Mouse (Mus musculus): ENCODE measurements around the gene Sec24d. TPM values are rescaled to one million over a fixed set of nuclear protein-coding genes. Genes with fewer than 3 reads are reported as not detected.
A peak's percentile ranks its signal among the peaks of the same experiment; 100 is the strongest.

Gene Sec24d
- 1 to 10 TPM; 3.8 to 4.2 (median 4.0) TPM for total RNA-seq (2022)

GRCm38 (mm10) chr3:123266753-123267651 is at the start of gene Sec24d:
Gene Sec24d, plus strand, starts transcription at chr3:123267455.
- peak; percentile 77 to 81 for DNase-seq (ENCODE audit: low spot score in 2 of 2)

- no peak for DNase-seq (ENCODE audit: low spot score in 2 of 2)
Measured at GRCm38 (mm10) chr3:123218646-123219045, 48.6 kb upstream of the Sec24d start.

- no peak for DNase-seq (ENCODE audit: low spot score in 2 of 2)
Measured at GRCm38 (mm10) chr3:123227276-123227675, 40.0 kb upstream of the Sec24d start.

GRCm38 (mm10) chr3:123231639-123232038 is 35.6 kb upstream of the Sec24d start:
- no peak for DNase-seq (ENCODE audit: low spot score in 2 of 2)

- DNase-seq (ENCODE audit: low spot score in 2 of 2), result no peak
Measured at GRCm38 (mm10) chr3:123234191-123234836, 32.9 kb upstream of the Sec24d start.

GRCm38 (mm10) chr3:123235495-123235894 is 31.8 kb upstream of the Sec24d start:
- DNase-seq (ENCODE audit: low spot score in 2 of 2), result no peak

- peak; percentile 29 to 45 for DNase-seq (ENCODE audit: low spot score in 2 of 2)
Measured at GRCm38 (mm10) chr3:123235921-123236320, 31.3 kb upstream of the Sec24d start, which contains the start of gene Synpo2. Gene Synpo2, minus strand, starts transcription at chr3:123236149.

- DNase-seq (ENCODE audit: low spot score in 2 of 2), result no peak
Measured at GRCm38 (mm10) chr3:123237039-123237438, 30.2 kb upstream of the Sec24d start.

- no peak for DNase-seq (ENCODE audit: low spot score in 2 of 2)
Measured at GRCm38 (mm10) chr3:123237446-123237845, 29.8 kb upstream of the Sec24d start.

GRCm38 (mm10) chr3:123244376-123244775 is 22.9 kb upstream of the Sec24d start:
- no peak for DNase-seq (ENCODE audit: low spot score in 2 of 2)

- no peak for DNase-seq (ENCODE audit: low spot score in 2 of 2)
Measured at GRCm38 (mm10) chr3:123245646-123246045, 21.6 kb upstream of the Sec24d start.

- no peak for DNase-seq (ENCODE audit: low spot score in 2 of 2)
Measured at GRCm38 (mm10) chr3:123256181-123257101, 10.8 kb upstream of the Sec24d start.

GRCm38 (mm10) chr3:123258709-123259108 is 8.5 kb upstream of the Sec24d start:
- no peak for DNase-seq (ENCODE audit: low spot score in 2 of 2)

- DNase-seq (ENCODE audit: low spot score in 2 of 2), result no peak
Measured at GRCm38 (mm10) chr3:123264706-123265105, 2.5 kb upstream of the Sec24d start.

GRCm38 (mm10) chr3:123267741-123268201 is 516 bp downstream of the Sec24d start:
- DNase-seq (ENCODE audit: low spot score in 2 of 2), result peak; percentile 38 to 52

- no peak for DNase-seq (ENCODE audit: low spot score in 2 of 2)
Measured at GRCm38 (mm10) chr3:123282866-123283615, 15.8 kb downstream of the Sec24d start.

GRCm38 (mm10) chr3:123284284-123284683 is 17.0 kb downstream of the Sec24d start:
- no peak for DNase-seq (ENCODE audit: low spot score in 2 of 2)

- no peak for DNase-seq (ENCODE audit: low spot score in 2 of 2)
Measured at GRCm38 (mm10) chr3:123285649-123286048, 18.4 kb downstream of the Sec24d start.

GRCm38 (mm10) chr3:123288856-123289570 is 21.8 kb downstream of the Sec24d start:
- DNase-seq (ENCODE audit: low spot score in 2 of 2), result no peak

- no peak for DNase-seq (ENCODE audit: low spot score in 2 of 2)
Measured at GRCm38 (mm10) chr3:123291670-123292069, 24.4 kb downstream of the Sec24d start.
